Mouse (Mus musculus) ovary, postnatal 14 days (tissue): Measurements from ENCODE around the gene Smco1.

ENCODE experiments used
- DNase-seq: peaks from one replicate; pipeline ENCODE4 v3.0.0; 2022; ENCODE audit warnings: low spot score

The Smco1 gene

GRCm38 (mm10) chr16:32311970-32312369 is 40.7 kb downstream of the Smco1 start:
- DNase-seq = no peak

GRCm38 (mm10) chr16:32312386-32312785 is 41.1 kb downstream of the Smco1 start:
- no peak for DNase-seq

GRCm38 (mm10) chr16:32312859-32313258 is 41.6 kb downstream of the Smco1 start:
- DNase-seq = no peak

GRCm38 (mm10) chr16:32316601-32317000 is 45.3 kb downstream of the Smco1 start:
- DNase-seq = no peak

GRCm38 (mm10) chr16:32323953-32324352 is 52.7 kb downstream of the Smco1 start:
- no peak for DNase-seq
